Mouse (Mus musculus): ENCODE measurements at regions not wholly inside any gene's neighbourhood (a gene's known extent, or its start where the extent isn't known, plus 50 kb on each side); places are given as distances from the start of the nearest gene placed in this dataset.
A peak's percentile ranks its signal among the peaks of the same experiment; 100 is the strongest.
"Not testable (repeated sequence)": the region's sequence is repeated elsewhere in the genome, so short reads cannot be mapped to it uniquely, and the experiment has no call there.

GRCm38 (mm10) chrX:35683332-35683731, 205.3 kb upstream of the Dock11 start:
- not testable (repeated sequence) for H3K27me3 ChIP-seq (ENCODE audit: control insufficient read depth, insufficient read depth, low read length); H3K9me3 ChIP-seq (ENCODE audit: control insufficient read depth, low read length); ATAC-seq (ENCODE audit: low FRiP score); H3K9ac ChIP-seq (ENCODE audit: low read depth, low read length); H3K4me2 ChIP-seq (replicated peaks; ENCODE audit: low read depth, low read length); H3K36me3 ChIP-seq (ENCODE audit: control insufficient read depth, insufficient read depth, low read length); H3K27ac ChIP-seq (ENCODE audit: low read depth, low read length); H3K4me3 ChIP-seq (ENCODE audit: low read depth, low read length); H3K4me1 ChIP-seq (replicated peaks; ENCODE audit: control insufficient read depth, insufficient read depth, low read length)
- 45% methylated on average over 8 of the region's 12 CpGs for WGBS
- peak; percentile 0 for DNase-seq (ENCODE audit: low spot score)
